Comparison of ENCODE assay signal across 9 mouse cellular contexts in genomic region chr7:75852363-75852762, GRCm38 (mm10). TPM values are rescaled to one million over a fixed set of nuclear protein-coding genes. Genes with fewer than 3 reads are reported as not detected.
DNase-seq lines count a peak whose midpoint lies in the region; ATAC-seq lines count a peak whose summit lies in the region.
"Had no signal": no experiment of that assay in that cellular context is flagged by ENCODE, and none has a peak within 500 bp of the region (broad histone marks: within the 10 kb centered on the region; RNA-seq: fewer than 3 reads in every experiment).

No protein-coding gene starts in this region.

- H3K36me3 ChIP-seq in kidney, embryonic 15.5 days: peaks cover 12% of the 10 kb centered on the region; the same call in 1 of the 2 replicates
- no peaks in the 10 kb centered on the region for H3K36me3 ChIP-seq in midbrain, embryonic 16.5 days (ENCODE audit: control insufficient read depth, insufficient read depth, low read length)
- no peaks in the 10 kb centered on the region for H3K36me3 ChIP-seq in intestine, embryonic 16.5 days (ENCODE audit: control insufficient read depth, insufficient read depth, low read length)

- peak; percentile 31 for DNase-seq in kidney, adult 18-20 months
- DNase-seq in adrenal gland, postnatal 10 days: peak; percentile 75
- peak; percentile 40 for DNase-seq in left cerebral cortex, adult 11 months (ENCODE audit: low spot score)
- DNase-seq in spleen, postnatal 4 days (ENCODE audit: low spot score in 2 of 2): no peak

- no peak for ATAC-seq in kidney, embryonic 15.5 days (replicated peaks; ENCODE audit: low FRiP score)
- ATAC-seq in frontal cortex, adult (ENCODE audit: low TSS enrichment): peak; percentile 36; the same call in 1 of the 2 replicates
- ATAC-seq in midbrain, embryonic 16.5 days: peak; percentile 46
- no peak for ATAC-seq in intestine, embryonic 16.5 days

- H3K4me1 ChIP-seq in kidney, embryonic 15.5 days: peaks cover 55% of the 10 kb centered on the region
- peaks cover 49% of the 10 kb centered on the region for H3K4me1 ChIP-seq in midbrain, embryonic 16.5 days (ENCODE audit: control insufficient read depth, insufficient read depth, low read length)
- H3K4me1 ChIP-seq in intestine, embryonic 16.5 days (ENCODE audit: control insufficient read depth, insufficient read depth, low read length): peaks cover 31% of the 10 kb centered on the region

- WGBS in kidney, embryonic 15.5 days: 55% methylated on average over 4 of the region's 4 CpGs
- 22% methylated on average over 4 of the region's 4 CpGs for WGBS in midbrain, embryonic 16.5 days
- 58% methylated on average over 4 of the region's 4 CpGs for WGBS in intestine, embryonic 16.5 days

- no peaks in the 10 kb centered on the region for H3K9me3 ChIP-seq in kidney, embryonic 15.5 days (replicated peaks)
- no peaks in the 10 kb centered on the region for H3K9me3 ChIP-seq in midbrain, embryonic 16.5 days (replicated peaks; ENCODE audit: control insufficient read depth, low read length, poor library complexity, severe bottlenecking)
- no peaks in the 10 kb centered on the region for H3K9me3 ChIP-seq in intestine, embryonic 16.5 days (ENCODE audit: control insufficient read depth, low read length)
- H3K9me3 ChIP-seq: embryonic facial prominence, embryonic 12.5 days had no signal

- no peaks in the 10 kb centered on the region for H3K27me3 ChIP-seq in kidney, embryonic 15.5 days
- H3K27me3 ChIP-seq in midbrain, embryonic 16.5 days (ENCODE audit: control insufficient read depth, insufficient read depth, low read depth, low read length): no peaks in the 10 kb centered on the region
- no peaks in the 10 kb centered on the region for H3K27me3 ChIP-seq in intestine, embryonic 16.5 days (replicated peaks; ENCODE audit: control insufficient read depth, insufficient read depth, low read length)
- H3K27me3 ChIP-seq: embryonic facial prominence, embryonic 12.5 days had no signal

- H3K4me2 ChIP-seq in kidney, embryonic 15.5 days: no peak overlapping the region
- peak overlapping the region; percentile 2; the same call in 1 of the 2 replicates for H3K4me2 ChIP-seq in midbrain, embryonic 16.5 days (ENCODE audit: low read length)
- no peak overlapping the region for H3K4me2 ChIP-seq in intestine, embryonic 16.5 days (ENCODE audit: low read depth, low read length)
- H3K4me2 ChIP-seq: embryonic facial prominence, embryonic 12.5 days had no signal

- no peak overlapping the region for H3K9ac ChIP-seq in kidney, embryonic 15.5 days
- H3K9ac ChIP-seq in midbrain, embryonic 16.5 days (ENCODE audit: low read depth, low read length): no peak overlapping the region
- H3K9ac ChIP-seq in intestine, embryonic 16.5 days (ENCODE audit: low read depth, low read length): no peak overlapping the region
- H3K9ac ChIP-seq: embryonic facial prominence, embryonic 12.5 days had no signal

- no peak overlapping the region for H3K27ac ChIP-seq in kidney, embryonic 15.5 days
- H3K27ac ChIP-seq in midbrain, embryonic 16.5 days (ENCODE audit: low read length): peak overlapping the region; percentile 68
- no peak overlapping the region for H3K27ac ChIP-seq in intestine, embryonic 16.5 days (ENCODE audit: low read length)
- H3K27ac ChIP-seq: embryonic facial prominence, embryonic 12.5 days had no signal

- H3K4me3 ChIP-seq in kidney, embryonic 15.5 days (replicated peaks): no peak overlapping the region
- H3K4me3 ChIP-seq in midbrain, embryonic 16.5 days (ENCODE audit: low read depth, low read length): no peak overlapping the region
- H3K4me3 ChIP-seq in intestine, embryonic 16.5 days (ENCODE audit: low read length): no peak overlapping the region
- H3K4me3 ChIP-seq: embryonic facial prominence, embryonic 12.5 days had no signal

RNA-seq across cellular contexts. Expression of gene Klhl25, which starts 4.3 kb away (rescaled TPM):
- 15.4 and 16.9 TPM in 2 replicates for polyA plus RNA-seq in kidney, embryonic 15.5 days (2015; fragmentation: Nextera tagmentation; extraction: Ambion mirVana)
- total RNA-seq in adrenal gland, postnatal 10 days (2021): 10 to 100 TPM; 21.0 to 22.4 TPM
- 25.2 and 27.1 TPM in 2 replicates for polyA plus RNA-seq in midbrain, embryonic 16.5 days (2015; fragmentation: Nextera tagmentation; extraction: Ambion mirVana)
- polyA plus RNA-seq in intestine, embryonic 16.5 days (2015; fragmentation: Nextera tagmentation; extraction: Ambion mirVana): 9.5 and 10.4 TPM in 2 replicates

Comparison
In these comparisons a context has a peak if more than half of its experiments do, and no peak if none do; other contexts are left out.
1. DNase-seq: peak in kidney, adult 18-20 months (single experiment), adrenal gland, postnatal 10 days (single experiment) and left cerebral cortex, adult 11 months (single experiment); none in spleen, postnatal 4 days (0 of 2).
2. ATAC-seq: peak in frontal cortex, adult (single experiment) and midbrain, embryonic 16.5 days (single experiment); none in kidney, embryonic 15.5 days (single experiment) and intestine, embryonic 16.5 days (single experiment).